Mouse (Mus musculus): ENCODE measurements around the gene Ccdc169. TPM values are rescaled to one million over a fixed set of nuclear protein-coding genes. Genes with fewer than 3 reads are reported as not detected.

Ccdc169 gene
- polyA plus RNA-seq, 1 experiment: not detected

DNA sequence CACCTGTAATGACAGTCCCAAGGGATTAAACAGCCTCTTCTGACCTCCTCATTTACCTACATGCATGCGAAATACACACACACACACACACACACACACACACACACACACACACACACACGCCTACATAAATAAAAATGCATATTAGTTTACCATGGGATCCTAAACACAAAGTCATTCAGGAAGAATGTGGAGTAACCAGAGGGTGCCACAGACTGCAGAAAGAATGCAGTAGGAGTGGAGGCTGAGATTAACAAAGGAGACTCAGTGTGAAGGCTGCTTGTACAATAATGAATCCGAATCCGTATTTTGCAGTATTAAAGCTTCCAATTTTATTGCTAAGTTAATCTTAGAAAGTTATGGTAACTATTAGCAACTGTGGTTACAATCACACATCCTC, 7.8 kb downstream of the Ccdc169 start:
- TF ChIP-seq TAL1 (IDR thresholded peaks at IDR 0.05; ENCODE audit: low read length): no peak
- no peak for TF ChIP-seq GATA1 (IDR thresholded peaks at IDR 0.05; ENCODE audit: low read length)
- H3K9me3 ChIP-seq (ENCODE audit: control insufficient read depth, low read length): no peaks in the 10 kb centered on the region
- H3K4me1 ChIP-seq (ENCODE audit: control insufficient read depth): no peaks in the 10 kb centered on the region
- no peak overlapping the region for H3K4me3 ChIP-seq (replicated peaks)
- H3K36me3 ChIP-seq (ENCODE audit: control insufficient read depth): no peaks in the 10 kb centered on the region
- H3K27me3 ChIP-seq (ENCODE audit: control insufficient read depth): no peaks in the 10 kb centered on the region

DNA sequence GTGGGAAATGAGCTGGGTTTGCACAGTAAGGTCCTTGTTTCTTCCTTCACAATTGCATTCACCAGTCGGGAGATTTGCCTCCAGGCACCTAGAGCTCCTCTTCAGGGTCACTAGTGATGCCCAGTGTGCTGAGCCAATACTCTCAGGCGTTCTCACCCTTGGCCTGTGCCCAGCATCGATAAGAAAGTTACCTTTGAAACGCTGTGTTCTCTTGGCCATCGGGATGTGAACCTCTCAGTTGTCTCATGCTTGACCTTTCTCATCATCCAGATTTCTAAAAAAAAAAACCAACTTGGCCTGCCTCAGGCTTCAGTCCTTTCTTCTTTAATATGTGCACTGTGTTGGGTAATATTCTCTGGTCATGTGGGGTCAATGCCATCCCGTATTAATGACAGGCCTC, 9.3 kb downstream of the Ccdc169 start:
- Histone ChIP-seq H3K27me3 (ENCODE audit: control insufficient read depth) (no peaks in the 10 kb centered on the region), H3K9me3 (ENCODE audit: control insufficient read depth, low read length) (no peaks in the 10 kb centered on the region), H3K4me1 (ENCODE audit: control insufficient read depth) (no peaks in the 10 kb centered on the region), H3K36me3 (ENCODE audit: control insufficient read depth) (no peaks in the 10 kb centered on the region), H3K4me3 (replicated peaks) (no peak overlapping the region)
- no peak for TF ChIP-seq GATA1 (IDR thresholded peaks at IDR 0.05; ENCODE audit: low read length)
- no peak for TF ChIP-seq TAL1 (IDR thresholded peaks at IDR 0.05; ENCODE audit: low read length)

DNA sequence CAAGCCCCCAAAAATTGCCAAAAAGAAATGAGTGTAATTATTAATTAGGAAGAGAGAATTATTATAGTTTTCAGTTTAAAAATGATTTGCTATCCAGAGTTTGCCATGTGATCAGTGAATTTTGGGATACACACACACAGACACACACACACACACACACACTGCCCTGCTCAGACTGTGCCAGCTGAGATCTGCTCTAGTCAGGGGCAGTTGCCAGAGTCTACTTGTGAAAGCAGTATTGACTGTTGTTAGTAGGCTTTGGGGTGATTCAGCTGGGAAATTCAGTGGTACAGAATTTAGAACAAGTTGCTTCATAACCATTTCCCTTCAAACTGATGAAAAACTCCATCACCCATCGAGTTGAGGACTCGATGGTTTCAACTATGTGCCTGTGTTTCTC, 10.0 kb downstream of the Ccdc169 start:
- Histone ChIP-seq H3K4me3 (replicated peaks) (no peak overlapping the region), H3K4me1 (ENCODE audit: control insufficient read depth) (no peaks in the 10 kb centered on the region), H3K36me3 (ENCODE audit: control insufficient read depth) (no peaks in the 10 kb centered on the region), H3K27me3 (ENCODE audit: control insufficient read depth) (no peaks in the 10 kb centered on the region), H3K9me3 (ENCODE audit: control insufficient read depth, low read length) (no peaks in the 10 kb centered on the region)
- TF ChIP-seq TAL1 (IDR thresholded peaks at IDR 0.05; ENCODE audit: low read length) (no peak), GATA1 (IDR thresholded peaks at IDR 0.05; ENCODE audit: low read length) (no peak)

DNA sequence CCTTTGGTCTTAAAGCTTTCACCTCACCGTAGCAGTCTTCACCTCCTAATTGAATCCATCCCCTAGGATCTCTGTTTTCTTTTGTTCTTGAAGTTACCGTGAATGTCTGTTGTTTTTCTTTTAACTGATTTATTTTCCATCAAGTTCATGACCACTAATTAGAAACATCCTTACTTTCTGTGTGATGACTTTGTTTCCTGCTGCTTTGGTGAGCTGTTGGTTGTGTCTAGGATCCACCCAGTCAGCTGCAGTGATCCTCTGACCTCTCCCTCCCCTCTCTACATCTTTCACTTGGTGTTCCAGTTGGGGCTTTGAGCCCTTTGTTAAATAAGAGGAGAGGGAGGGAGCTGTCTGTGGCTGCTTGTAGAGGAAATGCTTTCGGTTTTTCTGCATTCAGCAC, 11.0 kb downstream of the Ccdc169 start:
- TF ChIP-seq GATA1 (IDR thresholded peaks at IDR 0.05; ENCODE audit: low read length): no peak
- TF ChIP-seq TAL1 (IDR thresholded peaks at IDR 0.05; ENCODE audit: low read length): no peak
- Histone ChIP-seq H3K9me3 (ENCODE audit: control insufficient read depth, low read length) (no peaks in the 10 kb centered on the region), H3K27me3 (ENCODE audit: control insufficient read depth) (no peaks in the 10 kb centered on the region), H3K4me1 (ENCODE audit: control insufficient read depth) (no peaks in the 10 kb centered on the region), H3K4me3 (replicated peaks) (no peak overlapping the region), H3K36me3 (ENCODE audit: control insufficient read depth) (no peaks in the 10 kb centered on the region)

DNA sequence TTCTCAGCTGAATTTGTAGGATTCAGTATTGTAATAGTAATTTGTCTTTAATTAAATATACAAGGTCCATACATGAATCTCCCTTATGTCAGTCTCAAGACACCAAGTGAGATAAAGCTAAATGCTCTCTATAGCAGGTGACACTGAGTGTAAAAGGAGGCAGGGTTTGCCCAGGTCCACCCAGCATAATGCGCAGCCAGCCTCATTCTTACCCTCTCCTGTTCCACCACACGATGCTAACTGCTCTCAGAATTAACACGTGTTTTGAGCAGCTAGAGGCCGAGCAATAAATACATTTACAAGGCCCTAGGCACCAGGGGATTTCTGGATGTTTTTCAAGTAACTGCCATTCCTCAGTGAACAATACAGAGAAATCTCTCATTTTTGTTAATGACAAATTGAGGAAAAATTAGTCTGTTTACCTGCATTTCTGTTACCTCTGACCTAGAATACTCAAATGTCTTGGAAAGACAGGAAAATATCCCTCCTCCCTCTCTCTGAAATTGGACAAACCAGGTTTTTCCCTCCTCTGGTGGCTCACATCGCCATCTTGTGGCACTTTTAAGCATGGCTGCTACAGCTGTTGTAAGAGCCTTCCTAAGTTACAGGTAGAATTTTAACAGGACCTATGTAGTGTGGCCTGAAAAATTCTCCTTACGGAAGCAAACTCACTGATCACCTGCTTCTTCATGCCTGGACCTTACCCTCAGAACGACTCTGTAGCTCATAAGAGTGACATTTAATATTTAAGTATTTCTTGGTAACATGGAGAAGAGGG, 14.7 kb downstream of the Ccdc169 start:
- TF ChIP-seq GATA1 (IDR thresholded peaks at IDR 0.05; ENCODE audit: low read length) (no peak), TAL1 (IDR thresholded peaks at IDR 0.05; ENCODE audit: low read length) (no peak)
- Histone ChIP-seq H3K36me3 (ENCODE audit: control insufficient read depth) (no peaks in the 10 kb centered on the region), H3K27me3 (ENCODE audit: control insufficient read depth) (no peaks in the 10 kb centered on the region), H3K9me3 (ENCODE audit: control insufficient read depth, low read length) (no peaks in the 10 kb centered on the region), H3K4me3 (replicated peaks) (no peak overlapping the region), H3K4me1 (ENCODE audit: control insufficient read depth) (no peaks in the 10 kb centered on the region)

DNA sequence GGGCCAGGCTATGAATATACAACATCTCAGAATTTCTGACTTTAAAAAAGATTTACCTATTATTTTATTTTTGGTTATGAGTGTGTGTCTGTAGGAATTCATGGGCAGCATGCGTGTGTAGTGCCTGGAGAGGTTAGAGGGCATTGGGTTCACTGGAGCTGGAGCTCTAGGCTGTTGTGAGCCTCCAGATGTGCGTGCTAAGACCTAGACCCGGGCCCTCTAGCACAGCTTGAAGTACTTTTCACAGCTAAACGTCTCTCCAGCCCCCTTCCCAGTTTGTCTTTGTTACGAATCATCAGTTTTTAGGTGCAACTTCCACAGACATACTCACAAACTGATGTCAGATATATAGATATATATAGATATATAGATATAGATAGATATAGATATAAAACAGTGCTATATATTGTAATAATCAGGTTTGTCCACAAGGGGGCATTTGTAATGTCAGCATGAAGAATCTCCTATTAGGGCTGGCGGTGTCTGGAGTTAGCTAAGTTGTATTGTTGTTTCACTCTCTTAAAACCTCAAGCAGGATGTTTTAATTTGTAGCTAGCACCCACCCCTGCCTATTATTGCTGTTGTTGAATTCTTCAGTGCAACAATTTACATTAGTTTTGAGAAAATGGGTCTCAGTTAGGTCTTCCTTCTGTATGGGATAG, 15.7 kb downstream of the Ccdc169 start:
- Histone ChIP-seq H3K4me3 (replicated peaks) (no peak overlapping the region), H3K4me1 (ENCODE audit: control insufficient read depth) (no peaks in the 10 kb centered on the region), H3K9me3 (ENCODE audit: control insufficient read depth, low read length) (no peaks in the 10 kb centered on the region), H3K27me3 (ENCODE audit: control insufficient read depth) (no peaks in the 10 kb centered on the region), H3K36me3 (ENCODE audit: control insufficient read depth) (no peaks in the 10 kb centered on the region)
- no peak for TF ChIP-seq GATA1 (IDR thresholded peaks at IDR 0.05; ENCODE audit: low read length)
- no peak for TF ChIP-seq TAL1 (IDR thresholded peaks at IDR 0.05; ENCODE audit: low read length)

DNA sequence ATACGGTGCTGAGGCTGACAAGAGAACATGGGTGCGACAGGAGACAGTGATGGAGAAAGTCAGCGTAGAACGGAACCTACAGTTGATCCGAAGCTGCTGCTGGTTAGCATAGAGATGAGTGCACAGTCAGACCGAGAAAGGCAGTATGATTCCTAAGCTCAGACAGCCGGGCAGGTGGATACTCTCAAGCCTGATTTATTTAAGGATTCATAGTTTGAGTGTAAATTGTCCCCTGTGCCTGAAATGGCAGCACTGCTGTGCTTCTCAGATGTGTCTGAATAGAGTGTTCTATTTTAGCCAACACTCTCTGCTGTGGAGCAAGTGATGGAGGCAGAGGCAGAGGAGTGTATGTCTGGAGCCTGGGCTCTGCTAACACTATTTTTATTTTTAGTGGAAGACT, 17.0 kb downstream of the Ccdc169 start:
- no peaks in the 10 kb centered on the region for H3K27me3 ChIP-seq (ENCODE audit: control insufficient read depth)
- H3K4me3 ChIP-seq (replicated peaks): no peak overlapping the region
- no peaks in the 10 kb centered on the region for H3K4me1 ChIP-seq (ENCODE audit: control insufficient read depth)
- H3K9me3 ChIP-seq (ENCODE audit: control insufficient read depth, low read length): no peaks in the 10 kb centered on the region
- no peaks in the 10 kb centered on the region for H3K36me3 ChIP-seq (ENCODE audit: control insufficient read depth)
- TF ChIP-seq TAL1 (IDR thresholded peaks at IDR 0.05; ENCODE audit: low read length) (no peak), GATA1 (IDR thresholded peaks at IDR 0.05; ENCODE audit: low read length) (no peak)

DNA sequence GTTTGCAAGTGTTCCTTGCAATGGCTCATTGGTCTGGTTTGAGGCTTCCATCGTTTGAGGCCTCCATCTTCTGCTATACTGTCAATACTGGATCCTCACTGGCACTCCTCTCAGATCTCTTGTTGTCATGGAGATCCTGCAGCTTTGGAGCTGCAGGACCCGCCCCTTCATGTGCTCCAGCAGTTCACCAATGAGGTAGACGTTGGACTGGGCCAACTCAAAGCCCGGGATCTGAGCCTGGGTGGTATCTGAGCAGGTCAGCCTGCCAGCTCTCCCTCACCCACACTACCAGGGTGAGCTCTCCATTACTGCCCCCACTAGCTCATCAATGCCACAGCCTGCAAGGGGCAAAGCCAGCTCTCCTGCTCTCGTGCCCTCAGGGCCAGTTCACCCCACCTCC, 20.3 kb downstream of the Ccdc169 start:
- TF ChIP-seq GATA1 (IDR thresholded peaks at IDR 0.05; ENCODE audit: low read length) (no peak), TAL1 (IDR thresholded peaks at IDR 0.05; ENCODE audit: low read length) (no peak)
- Histone ChIP-seq H3K27me3 (ENCODE audit: control insufficient read depth) (no peaks in the 10 kb centered on the region), H3K9me3 (ENCODE audit: control insufficient read depth, low read length) (no peaks in the 10 kb centered on the region), H3K4me3 (replicated peaks) (no peak overlapping the region), H3K4me1 (ENCODE audit: control insufficient read depth) (no peaks in the 10 kb centered on the region), H3K36me3 (ENCODE audit: control insufficient read depth) (no peaks in the 10 kb centered on the region)

DNA sequence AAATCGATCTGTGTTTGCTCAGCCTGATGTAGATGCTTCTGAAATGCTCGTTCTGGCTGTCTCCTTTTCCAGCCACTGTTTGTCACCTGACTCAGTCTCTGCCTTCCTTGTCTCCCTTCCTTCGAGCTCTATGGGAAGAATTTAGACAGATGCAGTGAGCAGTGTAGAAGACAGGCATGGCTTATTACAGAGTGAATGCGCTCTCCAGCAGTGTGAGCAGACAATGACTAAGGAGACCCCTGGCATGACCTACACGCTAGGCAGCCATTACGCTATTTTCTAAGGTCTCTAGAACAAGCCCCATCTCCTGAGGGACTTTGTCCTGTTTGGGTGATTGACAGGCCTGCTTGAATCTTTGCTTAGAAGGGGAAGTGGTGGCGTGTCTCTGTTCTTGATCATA, 24.0 kb downstream of the Ccdc169 start:
- Histone ChIP-seq H3K4me1 (ENCODE audit: control insufficient read depth) (no peaks in the 10 kb centered on the region), H3K36me3 (ENCODE audit: control insufficient read depth) (no peaks in the 10 kb centered on the region), H3K9me3 (ENCODE audit: control insufficient read depth, low read length) (no peaks in the 10 kb centered on the region), H3K27me3 (ENCODE audit: control insufficient read depth) (no peaks in the 10 kb centered on the region), H3K4me3 (replicated peaks) (no peak overlapping the region)
- TF ChIP-seq GATA1 (IDR thresholded peaks at IDR 0.05; ENCODE audit: low read length) (no peak), TAL1 (IDR thresholded peaks at IDR 0.05; ENCODE audit: low read length) (no peak)
